Mouse (Mus musculus) neural tube, embryonic 15.5 days (tissue): Measurements from ENCODE around the gene Wnt5b. TPM values are rescaled to one million over a fixed set of nuclear protein-coding genes. Genes with fewer than 3 reads are reported as not detected.
"Not testable (repeated sequence)": the region's sequence is repeated elsewhere in the genome, so short reads cannot be mapped to it uniquely, and the experiment has no call there.

Experiments used
- ATAC-seq: fragments of 200-750 bp; cut with Nextera tagmentation; 2 replicates; pipeline ENCODE4 v1.8.0; 2017; ENCODE audit warnings: mild to moderate bottlenecking, moderate TSS enrichment, moderate library complexity; ENCODE audit not compliant: low FRiP score
- H3K27ac ChIP-seq: fragments of 300-500 bp; sonication (generic); replicated peaks from 2 replicates; pipeline ENCODE4 v1.5.1; 2015; ENCODE audit warnings: mild to moderate bottlenecking, inconsistent platforms
- H3K27me3 ChIP-seq: fragments of 300-500 bp; sonication (generic); replicated peaks from 2 replicates; pipeline ENCODE4 v1.6.1; 2015; ENCODE audit warnings: inconsistent platforms
- H3K36me3 ChIP-seq: fragments of 300-500 bp; sonication (generic); 2 replicates; pipeline ENCODE4 v1.6.1; 2015; ENCODE audit warnings: inconsistent platforms
- H3K4me1 ChIP-seq: fragments of 300-500 bp; sonication (generic); 2 replicates; pipeline ENCODE4 v1.6.1; 2015; ENCODE audit warnings: inconsistent platforms
- H3K4me2 ChIP-seq: fragments of 300-500 bp; sonication (generic); 2 replicates; pipeline ENCODE4 v1.6.1; 2015; ENCODE audit warnings: inconsistent platforms, mild to moderate bottlenecking, moderate library complexity
- H3K4me3 ChIP-seq: fragments of 300-500 bp; sonication (generic); replicated peaks from 2 replicates; pipeline ENCODE4 v1.5.1; 2015; ENCODE audit warnings: mild to moderate bottlenecking, inconsistent platforms
- H3K9ac ChIP-seq: fragments of 300-500 bp; sonication (generic); replicated peaks from 2 replicates; pipeline ENCODE4 v1.6.1; 2015; ENCODE audit warnings: mild to moderate bottlenecking, inconsistent platforms
- H3K9me3 ChIP-seq: fragments of 300-500 bp; sonication (generic); replicated peaks from 2 replicates; pipeline ENCODE4 v1.6.1; 2016; ENCODE audit warnings: inconsistent platforms
- WGBS: fragments of 180-500 bp; shearing (Covaris S2); methylation state at CpG from one replicate; pipeline ENCODE4 v1.1.7; 2015; ENCODE audit warnings: mixed read lengths; 5-methylcytosine and 5-hydroxymethylcytosine counted together
- polyA plus RNA-seq: library from polyadenylated mRNA; unstranded; fragments of >200 nt; fragmentation: Nextera tagmentation; extraction: Ambion mirVana; gene quantifications from 2 replicates; pipeline ENCODE4 v1.2.1, GENCODE M21; 2015

Gene Wnt5b
- polyA plus RNA-seq, 1 experiment from 2014 or later: 3.6 TPM

GRCm38 (mm10) chr6:119481741-119482390 is 62.3 kb downstream of the Wnt5b start:
- peak overlapping the region; percentile 38 for H3K9ac ChIP-seq
- peaks cover 70% of the 10 kb centered on the region for H3K4me1 ChIP-seq
- not testable (repeated sequence) for ATAC-seq

DNA sequence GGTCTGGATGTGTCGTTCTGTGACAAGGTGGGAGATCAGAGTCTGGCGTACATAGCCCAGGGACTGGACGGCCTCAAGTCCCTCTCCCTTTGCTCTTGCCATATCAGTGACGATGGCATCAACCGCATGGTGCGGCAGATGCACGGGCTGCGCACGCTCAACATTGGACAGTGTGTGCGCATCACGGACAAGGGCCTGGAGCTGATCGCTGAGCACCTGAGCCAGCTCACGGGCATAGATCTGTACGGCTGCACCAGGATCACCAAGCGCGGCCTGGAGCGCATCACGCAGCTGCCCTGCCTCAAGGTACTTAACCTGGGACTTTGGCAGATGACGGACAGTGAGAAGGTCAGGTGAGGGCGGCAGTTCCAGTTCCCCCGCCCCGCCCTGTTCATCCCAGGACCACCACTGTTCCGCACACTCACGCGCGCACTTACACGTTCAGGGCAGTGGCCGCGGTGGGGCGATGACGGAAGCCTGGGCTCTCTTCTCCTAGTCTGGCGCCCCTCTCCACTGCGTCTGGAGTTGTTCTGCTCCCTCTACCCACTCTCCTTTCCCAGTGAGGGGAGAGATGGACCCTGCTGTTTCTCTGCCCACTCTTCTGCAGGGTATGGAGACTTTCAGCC is 63.3 kb downstream of the Wnt5b start:
- Histone ChIP-seq H3K9me3 (no peaks in the 10 kb centered on the region), H3K27me3 (no peaks in the 10 kb centered on the region), H3K4me2 (peak overlapping the region; percentile 94), H3K36me3 (peaks cover 6% of the 10 kb centered on the region; the same call in 1 of the 2 replicates), H3K4me1 (peaks cover 67% of the 10 kb centered on the region), H3K27ac (peak overlapping the region; percentile 100), H3K4me3 (peak overlapping the region; percentile 52), H3K9ac (peak overlapping the region; percentile 87)
- peak; percentile 4; the same call in 1 of the 2 replicates for ATAC-seq
- under 1% methylated on average over 33 of the region's 33 CpGs for WGBS

More at GRCm38 (mm10) chr6:119481741-119482390, 62.3 kb downstream of the Wnt5b start:
- H3K36me3 ChIP-seq, H3K9me3 ChIP-seq, H3K27me3 ChIP-seq, H3K27ac ChIP-seq: not testable (repeated sequence)
- 3% methylated on average over 10 of the region's 10 CpGs for WGBS
- Histone ChIP-seq H3K4me3 (peak overlapping the region; percentile 52), H3K4me2 (peak overlapping the region; percentile 94)

DNA sequence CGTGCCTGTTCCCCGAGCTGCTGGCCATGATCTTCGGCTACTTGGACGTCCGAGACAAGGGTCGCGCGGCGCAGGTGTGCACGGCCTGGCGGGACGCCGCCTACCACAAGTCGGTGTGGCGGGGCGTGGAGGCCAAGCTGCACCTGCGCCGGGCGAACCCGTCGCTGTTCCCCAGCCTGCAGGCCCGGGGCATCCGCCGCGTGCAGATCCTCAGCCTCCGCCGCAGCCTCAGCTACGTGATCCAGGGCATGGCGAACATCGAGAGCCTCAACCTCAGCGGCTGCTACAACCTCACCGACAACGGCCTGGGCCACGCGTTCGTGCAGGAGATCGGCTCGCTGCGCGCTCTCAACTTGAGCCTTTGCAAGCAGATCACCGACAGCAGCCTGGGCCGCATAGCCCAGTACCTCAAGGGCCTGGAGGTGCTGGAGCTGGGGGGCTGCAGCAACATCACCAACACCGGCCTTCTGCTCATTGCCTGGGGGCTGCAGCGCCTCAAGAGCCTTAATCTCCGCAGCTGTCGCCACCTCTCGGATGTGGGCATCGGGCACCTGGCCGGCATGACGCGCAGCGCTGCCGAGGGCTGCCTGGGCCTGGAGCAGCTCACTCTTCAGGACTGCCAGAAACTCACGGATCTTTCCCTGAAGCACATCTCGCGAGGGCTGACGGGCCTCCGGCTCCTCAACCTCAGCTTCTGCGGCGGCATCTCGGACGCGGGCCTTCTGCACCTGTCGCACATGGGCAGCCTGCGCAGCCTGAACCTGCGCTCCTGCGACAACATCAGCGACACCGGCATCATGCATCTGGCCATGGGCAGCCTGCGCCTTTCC is 64.1 kb downstream of the Wnt5b start:
- Histone ChIP-seq H3K4me3 (peak overlapping the region; percentile 52), H3K4me1 (peaks cover 59% of the 10 kb centered on the region), H3K36me3 (peaks cover 6% of the 10 kb centered on the region; the same call in 1 of the 2 replicates), H3K27ac (peak overlapping the region; percentile 100), H3K9me3 (no peaks in the 10 kb centered on the region), H3K27me3 (no peaks in the 10 kb centered on the region), H3K4me2 (peak overlapping the region; percentile 94), H3K9ac (peak overlapping the region; percentile 87)
- ATAC-seq: peak; percentile 18
- under 1% methylated on average over 70 of the region's 70 CpGs for WGBS

DNA sequence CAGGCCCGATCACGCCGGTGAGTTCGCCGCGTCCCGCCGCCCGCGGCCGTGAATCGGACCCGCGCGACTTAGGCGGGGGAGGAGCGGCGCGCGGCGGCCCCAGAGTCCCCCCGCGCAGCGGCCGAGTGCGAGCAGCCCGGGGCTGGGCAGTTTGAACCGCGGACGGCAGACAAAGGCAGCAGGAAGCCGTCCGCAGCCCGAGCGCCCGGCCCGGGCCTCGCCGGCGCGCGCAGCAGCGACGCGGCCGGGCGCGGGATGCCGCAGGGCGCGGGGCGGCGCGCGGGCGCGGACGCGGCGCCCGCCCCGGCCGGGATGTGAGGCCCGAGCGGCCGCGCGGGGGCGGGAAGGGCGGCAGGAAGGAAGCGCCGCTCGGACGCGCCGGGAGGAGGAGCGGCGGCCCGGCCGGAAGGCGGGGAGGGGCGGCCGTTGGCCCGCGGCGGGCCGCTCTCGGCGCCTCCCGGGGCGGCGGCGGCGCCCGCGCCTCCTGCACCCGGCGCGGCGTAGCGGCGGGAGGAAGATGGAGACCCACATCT is 64.7 kb downstream of the Wnt5b start, which contains the start of gene Fbxl14:
Fbxl14 (plus strand) TSS at position 326 of the 533 bp plus-strand sequence.
- H3K9ac ChIP-seq: peak within 1 kb of the TSS; percentile 87
- ATAC-seq: peak; percentile 85
- under 1% methylated on average over 39 of the region's 101 CpGs for WGBS
- H3K9me3 ChIP-seq: no peaks in the 10 kb centered on the region
- H3K27ac ChIP-seq: peak within 1 kb of the TSS; percentile 100
- H3K4me2 ChIP-seq: peak within 1 kb of the TSS; percentile 94
- 0 out of 2 replicates have a peak, but pooled peaks cover 2% of the 10 kb centered on the region for H3K36me3 ChIP-seq
- H3K4me1 ChIP-seq: peaks cover 54% of the 10 kb centered on the region
- H3K4me3 ChIP-seq: peak within 1 kb of the TSS; percentile 52
- H3K27me3 ChIP-seq: no peaks in the 10 kb centered on the region

DNA sequence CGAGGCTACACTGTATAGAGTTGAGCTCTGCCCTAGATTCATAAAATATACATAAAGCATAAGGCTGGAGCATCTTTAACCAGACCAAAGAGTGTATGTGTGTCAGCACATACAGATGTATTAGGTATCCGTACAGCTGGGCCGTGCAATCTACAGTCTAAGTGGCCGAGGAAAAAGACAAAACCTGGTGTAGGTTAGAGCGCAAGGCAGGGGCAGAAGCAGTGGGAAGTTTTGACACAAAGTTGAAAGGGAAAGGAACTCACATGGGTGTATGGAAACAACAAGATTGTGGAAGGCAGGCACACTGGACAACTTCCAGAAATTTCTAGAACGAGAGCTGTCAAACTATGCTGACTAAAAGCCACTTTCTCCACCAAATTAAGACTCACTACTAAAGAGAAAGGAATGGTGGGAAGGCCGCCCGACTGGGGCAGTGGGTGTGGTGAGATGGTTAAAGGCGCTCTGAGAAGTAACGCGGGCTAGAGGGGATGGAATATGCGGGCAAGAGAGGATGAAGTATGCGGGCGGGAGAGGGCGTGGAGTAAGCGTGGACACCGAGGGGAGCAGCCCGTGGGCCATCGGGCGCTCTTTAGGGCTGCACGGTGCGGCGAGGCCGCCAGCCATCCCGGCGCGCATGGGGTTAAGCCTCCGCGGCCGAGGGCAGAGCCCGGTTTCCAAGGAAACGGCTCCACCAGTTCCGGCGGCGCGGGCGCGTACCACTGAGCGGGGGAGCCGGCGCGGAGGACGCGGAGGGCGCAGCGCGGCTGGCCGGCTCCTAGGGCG is 65.4 kb downstream of the Wnt5b start:
- peaks cover 47% of the 10 kb centered on the region for H3K4me1 ChIP-seq
- no peaks in the 10 kb centered on the region for H3K27me3 ChIP-seq
- peak overlapping the region; percentile 87 for H3K9ac ChIP-seq
- 2% methylated on average over 44 of the region's 49 CpGs for WGBS
- no peaks in the 10 kb centered on the region for H3K9me3 ChIP-seq
- no peaks in the 10 kb centered on the region for H3K36me3 ChIP-seq
- H3K4me2 ChIP-seq: peak overlapping the region; percentile 94
- H3K27ac ChIP-seq: peak overlapping the region; percentile 100
- peak; percentile 93 for ATAC-seq
- peak overlapping the region; percentile 52 for H3K4me3 ChIP-seq

DNA sequence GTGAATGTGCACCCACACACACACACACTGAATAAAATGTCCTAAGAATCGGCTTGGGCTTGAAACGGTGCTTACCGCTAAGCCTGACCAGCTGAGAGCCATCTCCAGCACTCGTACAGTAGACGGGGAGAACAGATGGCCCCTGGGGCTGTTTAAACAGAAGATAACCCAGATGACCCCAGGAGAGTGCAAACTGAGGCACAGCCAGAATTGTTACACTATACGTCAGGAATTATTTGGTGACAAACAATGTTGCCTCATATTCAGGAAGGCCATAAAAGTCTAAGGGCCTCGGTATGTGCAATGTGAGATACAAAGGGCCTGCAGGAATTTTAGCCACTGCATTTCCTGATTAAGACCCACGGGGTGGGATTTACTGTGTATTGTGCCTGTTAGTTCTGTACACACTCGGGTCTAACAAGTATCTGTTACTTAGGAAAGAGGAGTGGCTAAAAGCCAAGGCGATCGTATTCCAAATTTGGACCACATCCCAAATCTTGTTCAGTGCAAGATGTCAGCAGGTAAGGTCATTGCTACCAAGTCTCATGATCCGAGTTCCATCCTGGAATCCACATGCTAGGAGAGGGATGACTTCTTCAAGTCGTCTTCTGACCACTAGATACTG is 66.3 kb downstream of the Wnt5b start:
- Histone ChIP-seq H3K9ac (no peak overlapping the region), H3K36me3 (no peaks in the 10 kb centered on the region), H3K4me2 (no peak overlapping the region), H3K9me3 (no peaks in the 10 kb centered on the region), H3K27me3 (no peaks in the 10 kb centered on the region), H3K4me1 (peaks cover 37% of the 10 kb centered on the region), H3K4me3 (no peak overlapping the region), H3K27ac (peak overlapping the region; percentile 100)
- WGBS: 40% methylated on average over 13 of the region's 13 CpGs
- ATAC-seq: no peak

DNA sequence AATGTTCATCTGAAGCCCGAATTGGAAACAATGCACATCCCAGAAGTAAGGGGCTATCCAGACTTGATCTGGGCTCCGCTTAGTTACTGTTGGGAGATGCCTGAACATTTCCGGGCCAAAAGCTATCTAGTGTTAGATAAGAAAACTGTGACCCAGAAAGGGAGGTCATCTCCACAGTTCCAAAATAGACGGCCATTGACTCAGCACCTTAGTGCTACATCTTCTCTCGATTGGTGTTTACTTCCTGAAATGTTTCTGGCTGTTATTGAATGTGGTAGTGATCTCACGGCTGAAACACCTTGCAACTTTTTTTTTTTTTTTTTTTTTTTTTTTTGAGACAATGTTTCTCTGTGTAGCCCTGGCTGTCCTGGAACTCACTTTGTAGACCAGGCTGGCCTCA is 68.2 kb downstream of the Wnt5b start:
- ATAC-seq: no peak

DNA sequence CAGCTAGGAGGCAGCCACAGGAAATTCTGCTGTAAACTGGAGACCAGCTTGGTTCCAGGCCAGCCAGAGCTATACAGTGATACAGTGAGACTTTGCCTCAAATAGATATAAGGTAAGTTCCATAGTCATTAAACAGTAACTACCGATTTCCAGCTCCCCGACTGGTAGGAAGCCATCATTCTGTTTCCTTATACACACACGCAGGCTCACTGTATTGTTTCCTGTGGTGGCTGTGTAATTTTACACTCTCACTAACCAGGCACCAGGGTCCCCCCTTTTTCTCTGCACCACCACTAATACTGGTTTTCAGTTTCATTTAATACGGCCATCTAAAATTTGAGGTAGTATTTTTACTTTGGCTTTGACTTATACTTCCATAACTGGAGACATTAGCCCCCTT is 70.2 kb downstream of the Wnt5b start:
- H3K9me3 ChIP-seq: no peaks in the 10 kb centered on the region
- H3K36me3 ChIP-seq: no peaks in the 10 kb centered on the region
- H3K27ac ChIP-seq: no peak overlapping the region
- WGBS: 91% methylated on average over 4 of the region's 4 CpGs
- H3K4me3 ChIP-seq: no peak overlapping the region
- no peak overlapping the region for H3K4me2 ChIP-seq
- no peak overlapping the region for H3K9ac ChIP-seq
- peaks cover 14% of the 10 kb centered on the region for H3K4me1 ChIP-seq
- no peaks in the 10 kb centered on the region for H3K27me3 ChIP-seq
- ATAC-seq: no peak

More for the DNA sequence above, 68.2 kb downstream of the Wnt5b start:
- no peaks in the 10 kb centered on the region for H3K27me3 ChIP-seq
- no peaks in the 10 kb centered on the region for H3K9me3 ChIP-seq
- 87% methylated on average over 6 of the region's 6 CpGs for WGBS
- H3K9ac ChIP-seq: no peak overlapping the region
- H3K4me2 ChIP-seq: no peak overlapping the region
- peaks cover 23% of the 10 kb centered on the region for H3K4me1 ChIP-seq
- H3K36me3 ChIP-seq: no peaks in the 10 kb centered on the region
- no peak overlapping the region for H3K4me3 ChIP-seq
- no peak overlapping the region for H3K27ac ChIP-seq

GRCm38 (mm10) chr6:119473446-119473845 is 70.7 kb downstream of the Wnt5b start:
- H3K9me3 ChIP-seq: no peaks in the 10 kb centered on the region
- peaks cover 10% of the 10 kb centered on the region for H3K4me1 ChIP-seq
- 89% methylated on average over 7 of the region's 7 CpGs for WGBS
- no peaks in the 10 kb centered on the region for H3K27me3 ChIP-seq
- no peak overlapping the region for H3K27ac ChIP-seq
- no peak overlapping the region for H3K4me2 ChIP-seq
- no peak for ATAC-seq
- no peak overlapping the region for H3K4me3 ChIP-seq
- no peaks in the 10 kb centered on the region for H3K36me3 ChIP-seq
- H3K9ac ChIP-seq: no peak overlapping the region

GRCm38 (mm10) chr6:119472705-119473104 is 71.4 kb downstream of the Wnt5b start:
- Histone ChIP-seq H3K4me3 (no peak overlapping the region), H3K27me3 (no peaks in the 10 kb centered on the region), H3K9ac (no peak overlapping the region), H3K27ac (no peak overlapping the region), H3K4me1 (peaks cover 3% of the 10 kb centered on the region), H3K4me2 (no peak overlapping the region), H3K9me3 (no peaks in the 10 kb centered on the region), H3K36me3 (no peaks in the 10 kb centered on the region)
- ATAC-seq: no peak
- 69% methylated on average over 3 of the region's 3 CpGs for WGBS
